Mouse (Mus musculus) olfactory bulb, adult 2 months (tissue): Measurements from ENCODE around the gene Zbtb44. TPM values are rescaled to one million over a fixed set of nuclear protein-coding genes. Genes with fewer than 3 reads are reported as not detected.

Experiments used
- H3K27ac ChIP-seq: fragments of 200-500 bp; 2 replicates; pipeline ENCODE4 v1.5.1; 2012; ENCODE audit warnings: low read depth, low read length; ENCODE audit not compliant: insufficient read depth
- H3K4me1 ChIP-seq: fragments of 200-500 bp; 2 replicates; pipeline ENCODE4 v1.6.1; 2012; ENCODE audit warnings: low read length; ENCODE audit not compliant: control insufficient read depth, insufficient read depth
- H3K4me3 ChIP-seq: fragments of 200-500 bp; 2 replicates; pipeline ENCODE4 v1.5.1; 2012; ENCODE audit warnings: mild to moderate bottlenecking, low read depth, low read length, moderate library complexity; ENCODE audit not compliant: insufficient read depth
- CTCF ChIP-seq: fragments of 200-500 bp; IDR thresholded peaks from 2 replicates; pipeline ENCODE4 v1.5.1; 2012; ENCODE audit warnings: low read depth, mild to moderate bottlenecking, low read length, moderate library complexity; ENCODE audit not compliant: insufficient read depth
- POLR2A ChIP-seq: fragments of 200-500 bp; IDR thresholded peaks from 2 replicates; pipeline ENCODE4 v1.6.1; 2012; ENCODE audit warnings: mild to moderate bottlenecking, low read depth, low read length, moderate library complexity; ENCODE audit not compliant: insufficient read depth
- WGBS: fragments of 180-500 bp; shearing (Covaris S2); methylation state at CpG from one replicate; pipeline ENCODE4 v1.1.7; 2018; 5-methylcytosine and 5-hydroxymethylcytosine counted together
- polyA plus RNA-seq: library from polyadenylated mRNA; stranded (reverse); fragments of >200 nt; gene quantifications from 2 replicates; pipeline ENCODE4 v1.2.4, GENCODE M21; 2012; ENCODE audit warnings: low replicate concordance; ENCODE audit not compliant: missing spikeins, insufficient read depth, insufficient read length

Gene Zbtb44
- polyA plus RNA-seq, 1 experiment = not detected

DNA sequence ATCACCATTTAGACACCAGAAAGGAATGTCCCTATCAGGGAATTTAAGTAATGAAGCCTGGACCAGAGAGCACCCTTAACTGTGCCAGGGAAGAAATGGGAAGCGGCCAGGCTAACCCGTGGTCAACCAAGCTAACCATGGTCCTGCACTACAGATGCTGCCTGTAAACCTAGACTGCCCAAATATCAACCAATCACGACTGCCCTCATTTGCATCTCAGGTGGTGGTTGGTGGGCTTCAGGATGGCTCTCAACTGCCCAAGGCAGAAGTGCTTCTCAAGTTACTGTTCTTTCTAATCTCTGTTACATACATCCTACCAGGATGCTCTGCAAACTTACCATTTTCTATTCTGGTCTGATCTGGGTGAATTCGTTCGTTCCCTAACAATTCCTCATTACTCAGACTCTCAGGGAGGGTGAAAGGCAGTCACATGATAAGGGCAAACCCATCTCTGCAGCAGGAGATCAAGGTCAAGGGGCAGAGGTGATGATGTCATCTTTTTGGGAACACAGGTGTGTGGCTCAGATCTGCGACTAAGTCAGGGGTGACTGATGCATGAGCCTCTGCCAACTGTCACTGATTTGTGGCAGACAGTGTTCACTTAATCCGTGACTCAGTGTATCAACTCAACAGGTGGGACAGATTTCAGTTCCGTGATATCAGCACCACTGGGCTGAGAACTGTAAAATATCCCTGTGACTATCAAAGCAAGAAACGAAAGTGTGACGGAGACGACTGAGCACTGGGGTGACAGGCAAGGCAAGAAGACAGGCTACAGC, 88.3 kb downstream of the Zbtb44 start:
- WGBS = 51% methylated on average over 11 of the region's 11 CpGs
- Histone ChIP-seq H3K4me1 (peaks cover 4% of the 10 kb centered on the region; the same call in 1 of the 2 replicates), H3K27ac (no peak overlapping the region), H3K4me3 (no peak overlapping the region)
- TF ChIP-seq POLR2A (no peak), CTCF (no peak)

DNA sequence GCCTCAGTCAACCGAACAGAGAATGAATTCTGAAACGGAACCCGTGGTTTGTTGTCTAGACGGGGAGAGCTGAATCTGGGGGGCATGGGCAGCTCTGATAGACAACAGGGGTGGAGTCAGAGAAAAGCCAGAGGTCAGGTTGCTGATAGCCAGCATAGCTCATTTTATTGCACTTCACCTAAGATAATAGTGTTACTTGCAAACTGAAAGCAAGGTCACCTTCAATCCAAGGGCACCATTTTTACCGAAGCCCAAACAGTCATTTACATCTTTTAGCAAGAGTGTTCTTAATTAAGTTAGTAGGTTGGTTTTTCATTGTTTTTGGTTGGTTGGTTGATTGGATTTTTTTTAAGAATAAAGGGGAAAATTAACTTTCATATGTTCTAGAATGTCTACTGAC, 89.0 kb downstream of the Zbtb44 start:
- H3K4me3 ChIP-seq = no peak overlapping the region
- H3K27ac ChIP-seq = no peak overlapping the region
- 70% methylated on average over 5 of the region's 5 CpGs for WGBS
- peaks cover 4% of the 10 kb centered on the region; the same call in 1 of the 2 replicates for H3K4me1 ChIP-seq
- no peak for TF ChIP-seq CTCF
- no peak for TF ChIP-seq POLR2A

DNA sequence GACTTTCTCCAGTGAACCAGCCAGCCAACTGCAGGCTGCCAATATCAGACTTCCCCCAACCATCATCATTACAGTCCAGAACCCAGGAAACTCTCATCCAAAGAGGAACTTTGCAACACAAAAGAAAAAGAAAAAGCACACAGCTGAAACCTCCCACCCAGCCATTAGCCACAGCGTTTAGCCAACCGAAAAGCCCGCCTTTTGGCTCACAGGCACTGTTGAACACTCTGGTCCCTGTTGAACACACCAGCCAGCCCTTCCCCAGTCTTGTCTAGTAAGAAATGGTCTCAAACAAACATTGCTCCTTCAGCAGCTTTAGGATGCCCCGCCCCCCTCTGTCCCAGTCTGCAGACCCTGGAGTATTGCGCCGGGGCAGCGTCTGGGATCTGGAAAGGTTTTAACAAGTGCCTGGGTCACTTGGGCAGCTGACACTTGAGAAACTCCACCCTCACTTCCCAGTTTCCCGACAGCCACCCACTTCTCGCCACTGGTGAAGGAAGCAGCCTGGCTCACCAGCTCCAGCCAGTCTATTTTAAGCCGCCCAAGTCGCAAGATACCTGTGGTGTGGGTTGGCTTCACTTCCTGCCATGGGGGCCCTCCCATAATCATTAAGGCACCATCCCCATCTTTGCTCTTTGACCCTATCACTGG, 89.6 kb downstream of the Zbtb44 start:
- no peak for TF ChIP-seq CTCF
- no peak for TF ChIP-seq POLR2A
- Histone ChIP-seq H3K4me3 (no peak overlapping the region), H3K27ac (no peak overlapping the region), H3K4me1 (peaks cover 4% of the 10 kb centered on the region; the same call in 1 of the 2 replicates)
- WGBS = 42% methylated on average over 11 of the region's 11 CpGs

DNA sequence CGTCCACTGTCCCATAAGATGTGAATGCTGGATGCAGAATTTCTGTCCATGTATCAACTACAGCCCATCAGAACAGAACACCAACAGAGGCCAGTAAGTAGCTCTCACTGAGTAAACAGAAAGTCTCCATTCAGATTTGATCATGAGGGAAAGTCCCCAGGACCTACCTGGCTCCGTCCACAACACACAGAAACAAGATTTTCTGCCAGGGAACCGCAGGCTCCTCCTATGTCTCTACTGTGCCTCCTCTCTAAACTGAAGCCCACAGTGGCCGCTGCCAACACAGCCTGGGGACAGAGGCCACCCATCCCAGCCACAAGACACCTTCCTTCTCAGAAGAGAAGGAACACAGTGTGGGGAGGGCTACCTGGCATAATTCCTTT, 90.1 kb downstream of the Zbtb44 start:
- H3K4me1 ChIP-seq = peaks cover 4% of the 10 kb centered on the region; the same call in 1 of the 2 replicates
- no peak overlapping the region for H3K27ac ChIP-seq
- TF ChIP-seq POLR2A = no peak
- no peak for TF ChIP-seq CTCF
- no peak overlapping the region for H3K4me3 ChIP-seq
- WGBS = 75% methylated on average over 4 of the region's 4 CpGs

DNA sequence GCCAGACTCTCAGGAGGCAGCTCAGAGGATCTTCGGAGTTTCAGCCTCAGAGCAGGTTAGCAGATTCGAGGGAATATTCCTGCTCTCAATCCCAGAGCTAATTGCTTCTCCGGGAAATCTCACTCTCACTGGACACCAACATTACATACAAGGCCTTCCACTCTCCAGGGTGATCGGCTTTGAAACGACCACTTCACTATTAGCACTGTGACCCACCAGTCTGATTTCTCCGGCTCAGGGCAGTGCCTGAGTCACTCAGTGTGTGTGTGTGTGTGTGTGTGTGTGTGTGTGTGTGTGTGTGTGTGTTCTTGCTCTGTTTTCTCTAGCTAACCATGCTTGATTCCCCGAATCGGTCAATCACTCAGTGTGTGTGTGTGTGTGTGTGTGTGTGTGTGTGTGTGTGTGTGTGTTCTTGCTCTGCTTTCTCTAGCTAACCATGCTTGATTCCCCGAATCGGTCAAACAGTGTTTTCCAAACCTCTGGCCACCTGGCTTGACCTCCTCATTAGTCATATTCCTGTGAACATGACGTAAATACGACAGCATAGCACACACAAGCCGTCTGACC, 92.1 kb downstream of the Zbtb44 start:
- Histone ChIP-seq H3K4me1 (peaks cover 4% of the 10 kb centered on the region; the same call in 1 of the 2 replicates), H3K27ac (no peak overlapping the region), H3K4me3 (no peak overlapping the region)
- TF ChIP-seq POLR2A (no peak), CTCF (no peak)
- 56% methylated on average over 13 of the region's 13 CpGs for WGBS

Other genes with a start within 250 kb of the Zbtb44 start
- gene Adamts15, start 108.2 kb upstream of the Zbtb44 start, polyA plus RNA-seq = not detected in 2 replicates
- not detected in 2 replicates for gene Adamts8, start 88.1 kb upstream of the Zbtb44 start, polyA plus RNA-seq
- gene St14, start 101.2 kb downstream of the Zbtb44 start, polyA plus RNA-seq = not detected in 2 replicates
- gene Aplp2, start 181.2 kb downstream of the Zbtb44 start, polyA plus RNA-seq = 531 TPM in 1 of 2 replicates, not detected in the other
- not detected in 2 replicates for gene Prdm10, start 249.9 kb downstream of the Zbtb44 start, polyA plus RNA-seq